Mouse (Mus musculus) C2C12 (cell line): ENCODE measurements around the gene Sorbs1. TPM values are rescaled to one million over a fixed set of nuclear protein-coding genes. Genes with fewer than 3 reads are reported as not detected.

Source experiments
- H3K27me3 ChIP-seq: one replicate; pipeline ENCODE4 v1.6.1; 2011; ENCODE audit not compliant: control insufficient read depth, insufficient read depth, insufficient read length
- H3K36me3 ChIP-seq: one replicate; pipeline ENCODE4 v1.6.1; 2011; ENCODE audit not compliant: control insufficient read depth, insufficient read depth
- H3K4me3 ChIP-seq: one replicate; pipeline ENCODE4 v1.5.1; 2011; ENCODE audit warnings: mild to moderate bottlenecking, control low read depth; ENCODE audit not compliant: poor library complexity, insufficient read depth, severe bottlenecking
- H3K79me2 ChIP-seq: one replicate; pipeline ENCODE4 v1.6.1; 2011; ENCODE audit not compliant: control insufficient read depth, insufficient read depth
- H3K79me3 ChIP-seq: one replicate; pipeline ENCODE4 v1.6.1; 2011; ENCODE audit warnings: low read depth, control low read depth
- H3ac ChIP-seq: one replicate; pipeline ENCODE3; 2011; ENCODE audit warnings: low read depth; ENCODE audit not compliant: control insufficient read depth, insufficient read length
- CEBPB ChIP-seq: IDR thresholded peaks from one replicate; pipeline ENCODE4 v1.6.1; 2011; ENCODE audit warnings: low read depth, mild to moderate bottlenecking, control low read depth, moderate library complexity
- CTCF ChIP-seq: IDR thresholded peaks from one replicate; pipeline ENCODE4 v1.5.1; 2011; ENCODE audit not compliant: control insufficient read depth, insufficient read depth, insufficient read length
- FOSL1 ChIP-seq: IDR thresholded peaks from one replicate; pipeline ENCODE4 v1.8.0; 2011; ENCODE audit warnings: mild to moderate bottlenecking, low read length; ENCODE audit not compliant: poor library complexity, insufficient read depth, severe bottlenecking
- MAX ChIP-seq: IDR thresholded peaks from one replicate; pipeline ENCODE4 v1.6.1; 2011; ENCODE audit warnings: mild to moderate bottlenecking, control low read depth
- MYOD1 ChIP-seq: IDR thresholded peaks from one replicate; pipeline ENCODE4 v1.6.1; 2011; ENCODE audit warnings: low read depth; ENCODE audit not compliant: control insufficient read depth, insufficient read length
- MYOG ChIP-seq: IDR thresholded peaks from one replicate; pipeline ENCODE4 v1.6.1; 2011; ENCODE audit not compliant: control insufficient read depth, insufficient read length; ENCODE audit errors: extremely low read depth
- USF1 ChIP-seq: IDR thresholded peaks from one replicate; pipeline ENCODE4 v1.6.1; 2011; ENCODE audit warnings: low read depth, mild to moderate bottlenecking, control low read depth, moderate library complexity
- polyA plus RNA-seq: library from polyadenylated mRNA; unstranded; fragments of >200 nt; fragmentation: generic; extraction: Trizol; gene quantifications from one replicate; pipeline ENCODE4 v1.2.1, GENCODE M21; 2012; ENCODE audit warnings: missing spikeins

Gene Sorbs1
- polyA plus RNA-seq, 1 experiment = 9.0 TPM

GRCm38 (mm10) chr19:40460854-40461490 lies 52.6 kb downstream of the Sorbs1 start:
- Histone ChIP-seq H3K4me3 (no peak overlapping the region), H3K79me2 (no peaks in the 10 kb centered on the region), H3K36me3 (no peaks in the 10 kb centered on the region), H3K79me3 (peaks cover 2% of the 10 kb centered on the region), H3K27me3 (no peaks in the 10 kb centered on the region), H3ac (no peak overlapping the region)
- TF ChIP-seq MAX (no peak), FOSL1 (no peak), CEBPB (no peak)

- Histone ChIP-seq H3K27me3 (no peaks in the 10 kb centered on the region), H3K79me3 (no peaks in the 10 kb centered on the region), H3K79me2 (no peaks in the 10 kb centered on the region), H3ac (no peak overlapping the region), H3K4me3 (no peak overlapping the region), H3K36me3 (no peaks in the 10 kb centered on the region)
- TF ChIP-seq MAX = no peak
- no peak for TF ChIP-seq CTCF
- TF ChIP-seq USF1 = no peak
- TF ChIP-seq MYOG = no peak
- no peak for TF ChIP-seq MYOD1
- no peak for TF ChIP-seq CEBPB
- no peak for TF ChIP-seq FOSL1
These were observed 54.2 kb downstream of the Sorbs1 start for GRCm38 (mm10) chr19:40459338-40459737.

GRCm38 (mm10) chr19:40458806-40459205 lies 54.8 kb downstream of the Sorbs1 start:
- no peak overlapping the region for H3ac ChIP-seq

GRCm38 (mm10) chr19:40455248-40455647 lies 58.3 kb downstream of the Sorbs1 start:
- Histone ChIP-seq H3K79me3 (no peaks in the 10 kb centered on the region), H3K36me3 (no peaks in the 10 kb centered on the region), H3K4me3 (no peak overlapping the region), H3ac (no peak overlapping the region), H3K79me2 (no peaks in the 10 kb centered on the region), H3K27me3 (no peaks in the 10 kb centered on the region)
- no peak for TF ChIP-seq USF1
- TF ChIP-seq FOSL1 = no peak
- no peak for TF ChIP-seq CEBPB
- no peak for TF ChIP-seq CTCF
- TF ChIP-seq MYOD1 = no peak
- TF ChIP-seq MAX = no peak
- TF ChIP-seq MYOG = no peak

More at GRCm38 (mm10) chr19:40458806-40459205, 54.8 kb downstream of the Sorbs1 start:
- no peaks in the 10 kb centered on the region for H3K27me3 ChIP-seq
- H3K4me3 ChIP-seq = no peak overlapping the region
- no peaks in the 10 kb centered on the region for H3K79me3 ChIP-seq
- no peaks in the 10 kb centered on the region for H3K36me3 ChIP-seq
- no peak for TF ChIP-seq MAX
- TF ChIP-seq MYOD1 = no peak
- TF ChIP-seq USF1 = no peak
- TF ChIP-seq MYOG = no peak
- TF ChIP-seq CTCF = no peak
- no peak for TF ChIP-seq FOSL1
- no peak for TF ChIP-seq CEBPB
- H3K79me2 ChIP-seq = no peaks in the 10 kb centered on the region

- no peak for TF ChIP-seq USF1
- no peak for TF ChIP-seq MAX
- no peak for TF ChIP-seq MYOD1
- no peak for TF ChIP-seq MYOG
- TF ChIP-seq CTCF = no peak
- TF ChIP-seq CEBPB = no peak
- no peak for TF ChIP-seq FOSL1
- H3K4me3 ChIP-seq = no peak overlapping the region
- no peaks in the 10 kb centered on the region for H3K27me3 ChIP-seq
- H3K36me3 ChIP-seq = no peaks in the 10 kb centered on the region
- no peaks in the 10 kb centered on the region for H3K79me2 ChIP-seq
- H3K79me3 ChIP-seq = no peaks in the 10 kb centered on the region
- H3ac ChIP-seq = no peak overlapping the region
These were observed 59.5 kb downstream of the Sorbs1 start for GRCm38 (mm10) chr19:40454096-40454495.

GRCm38 (mm10) chr19:40452201-40452600 lies 61.4 kb downstream of the Sorbs1 start:
- no peaks in the 10 kb centered on the region for H3K79me2 ChIP-seq
- H3ac ChIP-seq = no peak overlapping the region
- TF ChIP-seq USF1 (no peak), CTCF (no peak), MAX (no peak), CEBPB (no peak), MYOD1 (no peak), MYOG (no peak), FOSL1 (no peak)

More at GRCm38 (mm10) chr19:40452201-40452600, 61.4 kb downstream of the Sorbs1 start:
- Histone ChIP-seq H3K36me3 (no peaks in the 10 kb centered on the region), H3K4me3 (no peak overlapping the region), H3K27me3 (no peaks in the 10 kb centered on the region), H3K79me3 (no peaks in the 10 kb centered on the region)
